Mouse (Mus musculus) WW6 (cell line): Measurements from ENCODE around the gene Sprr2f.

Source experiments
- DNase-seq: peaks from one replicate; pipeline ENCODE4 v3.0.0-alpha.2; 2013; ENCODE audit warnings: low read depth, low spot score

The Sprr2f gene

DNA sequence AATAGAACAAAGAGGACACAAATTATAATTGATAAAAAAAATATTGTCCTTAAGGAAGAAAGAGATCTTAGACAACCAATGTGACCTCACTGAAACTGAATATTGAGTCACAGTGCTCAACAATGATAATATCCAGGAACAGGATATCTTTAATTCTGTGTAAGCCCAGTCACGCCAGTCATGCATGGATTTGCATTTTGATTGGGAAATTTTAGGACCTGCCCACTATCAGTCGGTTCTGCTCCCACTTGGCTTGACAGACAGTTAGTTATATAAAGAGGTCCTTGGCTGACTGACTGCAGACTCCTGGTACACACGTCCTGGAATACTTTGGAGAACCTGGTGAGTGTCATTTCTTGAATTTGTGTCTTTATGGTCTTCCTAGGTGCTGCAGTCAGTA is at the start of gene Sprr2f:
TSS of gene Sprr2f (plus strand) at position 301 of the 400 bp plus-strand sequence.
- DNase-seq: no peak

DNA sequence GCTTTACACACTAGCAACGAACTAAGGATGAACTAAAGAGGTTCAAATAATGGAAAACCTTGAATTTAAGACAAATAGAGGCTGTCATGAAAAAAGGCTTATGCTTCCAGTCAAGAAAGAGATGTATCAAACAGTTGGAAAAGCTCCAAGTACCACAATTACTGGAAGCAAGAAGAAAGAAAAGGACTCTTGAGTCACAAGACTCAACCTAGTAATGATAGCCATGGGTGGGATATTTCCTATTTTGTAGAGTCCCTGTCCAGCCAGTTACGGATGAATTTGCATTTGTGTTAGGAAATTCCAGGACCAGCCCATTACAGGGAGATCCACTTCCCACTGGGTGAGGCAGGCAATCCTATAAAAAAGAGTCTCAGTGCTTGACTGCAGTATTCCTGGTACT is 48.7 kb upstream of the Sprr2f start, which contains the start of gene Sprr2b:
TSS of gene Sprr2b (plus strand) at position 301 of the 400 bp plus-strand sequence.
- no peak for DNase-seq

DNA sequence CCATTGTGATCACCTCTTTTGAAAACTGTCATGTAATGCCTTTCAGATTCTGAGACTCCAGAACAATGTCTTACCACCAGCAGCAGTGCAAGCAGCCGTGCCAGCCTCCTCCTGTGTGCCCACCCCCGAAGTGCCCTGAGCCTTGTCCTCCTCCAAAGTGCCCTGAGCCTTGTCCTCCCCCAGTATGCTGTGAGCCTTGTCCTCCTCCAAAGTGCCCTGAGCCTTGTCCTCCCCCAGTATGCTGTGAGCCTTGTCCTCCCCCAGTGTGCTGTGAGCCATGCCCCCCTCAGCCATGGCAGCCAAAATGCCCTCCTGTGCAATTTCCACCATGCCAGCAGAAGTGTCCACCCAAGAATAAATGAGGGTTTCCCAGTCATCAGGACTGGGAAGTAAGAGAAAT is 47.6 kb upstream of the Sprr2f start:
- DNase-seq: no peak

DNA sequence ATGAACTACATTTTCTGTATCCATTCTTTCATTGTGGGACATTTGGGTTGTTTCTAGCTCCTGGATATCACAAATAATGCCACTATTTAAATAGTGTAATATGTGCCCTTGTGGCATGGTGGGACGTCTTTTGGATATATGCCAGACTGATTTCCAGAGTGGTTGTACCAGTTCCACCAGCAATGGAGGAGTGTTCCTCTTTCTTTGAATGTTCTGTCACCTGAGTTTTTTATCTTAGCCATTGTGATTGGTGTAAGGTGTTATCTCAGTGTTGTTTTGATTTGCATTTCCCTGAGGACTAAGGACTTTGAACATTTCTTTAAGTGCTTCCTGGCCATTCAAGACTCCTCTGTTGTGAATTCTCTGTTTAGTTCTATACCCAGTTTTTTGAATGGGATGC is 28.7 kb upstream of the Sprr2f start:
- DNase-seq: no peak

DNA sequence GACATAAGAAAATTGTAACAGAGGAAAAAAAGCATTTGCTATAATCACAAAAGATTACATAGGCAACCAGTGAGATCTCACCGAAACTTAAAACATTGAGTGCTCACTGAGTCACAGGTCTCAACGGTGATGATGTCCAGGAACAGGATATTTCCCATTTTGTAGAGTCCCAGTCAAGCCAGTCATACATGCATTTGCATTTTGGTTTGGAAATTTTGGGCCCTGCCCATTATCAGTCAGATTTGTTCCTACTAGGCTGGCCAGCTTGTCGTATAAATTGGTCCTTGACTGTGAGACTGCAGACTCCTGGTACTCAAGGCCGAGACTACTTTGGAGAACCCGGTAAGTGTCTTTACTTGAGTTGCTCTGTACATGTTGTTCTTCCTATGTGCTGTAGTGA is 26.1 kb upstream of the Sprr2f start, which contains the start of gene Sprr2d:
TSS of gene Sprr2d (plus strand) at position 301 of the 400 bp plus-strand sequence.
- DNase-seq: no peak

DNA sequence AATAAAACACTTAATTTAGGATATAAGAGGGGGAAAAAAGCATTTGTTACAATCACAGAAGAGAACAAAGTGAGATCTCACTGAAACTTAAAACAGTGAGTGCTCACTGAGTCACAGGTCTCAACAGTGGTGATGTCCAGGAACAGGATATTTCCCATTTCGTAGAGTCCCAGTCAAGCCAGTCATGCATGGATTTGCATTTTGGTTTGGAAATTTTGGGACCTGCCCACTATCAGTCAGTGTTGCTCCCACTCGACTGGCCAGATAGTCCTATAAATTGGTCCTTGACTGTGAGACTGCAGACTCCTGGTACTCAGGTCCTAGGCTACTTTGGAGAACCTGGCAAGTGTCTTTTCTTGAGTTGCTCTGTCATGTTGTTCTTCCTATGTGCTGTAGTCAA is 13.1 kb upstream of the Sprr2f start, which contains the start of gene Sprr2e:
TSS of gene Sprr2e (plus strand) at position 301 of the 400 bp plus-strand sequence.
- DNase-seq: no peak

DNA sequence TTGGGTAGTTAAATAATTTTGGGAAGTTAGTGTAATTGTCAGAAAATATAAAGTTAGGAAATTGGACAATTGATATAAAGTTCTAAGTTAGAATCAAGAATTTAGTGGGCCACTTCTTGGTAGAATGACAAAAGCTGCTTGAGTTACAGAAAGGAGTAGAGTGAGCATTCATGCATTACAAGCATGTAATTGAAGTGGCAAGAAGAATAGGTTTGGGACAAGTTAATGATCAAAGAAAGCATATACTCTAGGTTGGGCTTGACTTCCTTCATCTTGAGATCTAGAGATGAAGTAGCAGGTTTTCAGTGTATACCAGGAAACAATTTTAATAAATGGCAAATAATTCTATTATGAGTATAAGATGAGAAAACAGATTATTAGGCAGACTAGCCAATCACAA is 3.4 kb upstream of the Sprr2f start:
- no peak for DNase-seq

DNA sequence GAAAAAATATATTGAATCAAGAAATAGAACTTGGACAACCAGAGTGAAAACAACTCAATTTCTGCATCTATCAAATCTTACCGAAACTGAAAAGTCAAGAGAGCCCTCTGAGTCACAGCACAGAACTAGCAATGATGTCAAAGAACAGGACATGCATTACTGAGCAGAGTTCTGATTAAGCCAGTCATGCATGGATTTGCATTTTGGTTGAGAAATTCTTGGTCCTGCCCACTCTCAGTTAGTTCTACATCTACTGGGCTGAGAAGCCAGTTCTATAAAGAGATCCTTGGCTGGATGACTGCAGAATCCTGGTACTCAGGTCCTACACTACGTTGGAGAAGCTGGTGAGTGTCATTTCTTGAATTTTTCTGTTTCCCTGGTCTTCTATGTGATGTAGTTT is 8.6 kb downstream of the Sprr2f start:
- DNase-seq: no peak

DNA sequence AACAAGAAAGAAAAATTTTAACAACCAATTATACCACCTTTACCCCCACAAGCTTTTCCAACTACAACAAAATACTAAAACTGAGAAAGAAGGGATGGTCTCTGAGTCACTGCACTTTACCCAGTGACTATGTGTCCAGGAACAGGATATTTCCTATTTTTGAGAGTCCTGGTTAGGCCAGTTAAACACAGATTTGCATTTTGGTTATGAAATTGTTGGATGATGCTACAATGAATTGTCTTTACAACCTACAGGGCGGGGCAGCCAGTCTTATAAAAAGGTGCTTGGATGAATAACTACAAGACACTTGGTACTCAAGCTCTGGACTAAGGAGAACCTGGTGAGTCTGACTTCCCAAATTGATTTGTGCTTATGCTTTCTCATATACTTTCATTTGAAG is 20.4 kb downstream of the Sprr2f start, which contains the start of gene Sprr2h:
TSS of gene Sprr2h (plus strand) at position 301 of the 400 bp plus-strand sequence.
- DNase-seq: no peak

DNA sequence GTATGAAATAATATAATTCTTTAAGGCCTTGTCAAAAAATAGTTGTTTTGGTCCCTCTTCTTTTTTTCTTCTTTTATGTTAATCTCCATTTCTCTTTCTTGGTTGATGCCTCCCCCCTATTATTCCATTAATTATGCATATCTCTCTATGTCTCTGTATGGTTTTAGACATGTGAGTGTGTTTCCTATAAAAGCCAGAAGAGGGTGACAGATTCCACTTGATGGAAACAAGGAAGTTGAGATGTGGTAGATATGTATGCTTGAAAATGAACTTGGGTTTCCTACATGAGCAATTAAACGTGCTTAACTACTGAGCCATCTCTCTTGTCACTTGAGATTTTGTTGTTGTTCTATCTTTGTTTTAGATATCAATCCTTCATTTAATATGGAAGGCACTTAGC is 29.3 kb downstream of the Sprr2f start:
- DNase-seq: no peak

DNA sequence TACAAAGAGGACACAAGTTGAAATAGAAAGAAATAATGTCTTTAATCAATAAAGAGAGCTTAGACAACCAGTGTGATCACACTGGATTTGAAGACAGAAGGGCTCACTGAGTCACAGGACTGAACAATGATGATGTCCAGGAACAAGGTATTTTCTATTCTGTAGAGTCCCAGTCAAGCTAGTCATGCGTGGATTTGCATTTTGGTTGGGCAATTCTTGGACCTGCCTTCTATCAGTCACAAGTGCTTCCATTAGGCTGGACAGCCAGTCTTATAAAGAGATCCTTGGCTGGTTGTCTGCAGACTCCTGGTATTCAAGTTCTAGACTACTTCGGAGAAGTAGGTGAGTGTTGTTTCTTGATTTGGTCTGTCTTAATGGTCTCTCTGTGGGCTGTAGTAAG is 42.7 kb downstream of the Sprr2f start, which contains the start of gene Sprr2i:
TSS of gene Sprr2i (plus strand) at position 301 of the 400 bp plus-strand sequence.
- no peak for DNase-seq
